Comparison of ENCODE assay signal across 10 mouse cellular contexts in the genomic region with DNA sequence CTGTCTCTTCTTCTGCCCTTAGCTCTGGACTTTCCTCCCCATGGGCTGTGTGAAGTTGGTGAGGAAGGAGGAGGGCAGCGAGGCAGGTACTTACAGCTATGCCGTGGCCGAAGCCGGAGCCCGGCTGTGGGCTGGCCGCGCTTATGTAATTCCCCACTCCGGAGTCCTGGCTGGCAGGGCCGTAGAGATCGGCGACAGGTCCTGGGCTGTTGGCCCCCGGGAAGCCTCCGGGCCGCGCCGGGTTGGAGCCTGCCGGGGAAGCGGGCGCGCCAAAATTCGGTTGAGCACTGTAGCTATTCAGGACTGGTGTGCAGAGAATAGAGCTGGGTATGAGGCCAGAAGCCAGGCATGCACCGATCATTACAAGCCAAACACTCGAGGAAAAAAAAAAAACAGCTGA. TPM values are rescaled to one million over a fixed set of nuclear protein-coding genes. Genes with fewer than 3 reads are reported as not detected.
DNase-seq lines count a peak whose midpoint lies in the region; ATAC-seq lines count a peak whose summit lies in the region.
"Had no signal": no experiment of that assay in that cellular context is flagged by ENCODE, and none has a peak within 500 bp of the region (broad histone marks: within the 10 kb centered on the region; RNA-seq: fewer than 3 reads in every experiment).

No protein-coding gene starts in this region.

- H3K36me3 ChIP-seq in heart, embryonic 12.5 days: peaks cover 30% of the 10 kb centered on the region
- peaks cover 38% of the 10 kb centered on the region for H3K36me3 ChIP-seq in forebrain, embryonic 12.5 days (replicated peaks)

- peak; percentile 86 for DNase-seq in heart, adult 11 months
- DNase-seq in cerebellum, adult 11 months: peak; percentile 62
- DNase-seq in layer of hippocampus, postnatal 10 days (ENCODE audit: low spot score in 2 of 2): peak; percentile 34 to 63
- no peak for DNase-seq in adrenal gland, postnatal 25 days
- DNase-seq in liver: no peak
- DNase-seq in embryo, embryonic 9.5 days (ENCODE audit: extremely low spot score): no peak
- DNase-seq: kidney, adult 8-10 months had no signal

- no peak overlapping the region for H3K4me3 ChIP-seq in heart, embryonic 12.5 days
- H3K4me3 ChIP-seq in forebrain, embryonic 12.5 days (replicated peaks): no peak overlapping the region
- H3K4me3 ChIP-seq: heart, embryonic 13.5 days had no signal

- no peak overlapping the region for H3K9ac ChIP-seq in heart, embryonic 12.5 days
- peak overlapping the region; percentile 33 for H3K9ac ChIP-seq in forebrain, embryonic 12.5 days
- H3K9ac ChIP-seq: heart, embryonic 13.5 days had no signal

- 72% methylated on average over 23 of the region's 23 CpGs for WGBS in heart, embryonic 12.5 days
- WGBS in forebrain, embryonic 12.5 days: 49% methylated on average over 23 of the region's 23 CpGs

- no peak overlapping the region for H3K4me2 ChIP-seq in heart, embryonic 12.5 days
- H3K4me2 ChIP-seq in forebrain, embryonic 12.5 days: 0 out of 2 replicates have a peak overlapping the region, but pooled peaks have one; percentile 13
- H3K4me2 ChIP-seq: heart, embryonic 13.5 days had no signal

- no peak overlapping the region for H3K27ac ChIP-seq in heart, embryonic 12.5 days (ENCODE audit: poor library complexity, severe bottlenecking)
- peak overlapping the region; percentile 70 for H3K27ac ChIP-seq in forebrain, embryonic 12.5 days
- H3K27ac ChIP-seq: heart, embryonic 13.5 days had no signal

- ATAC-seq in heart, embryonic 12.5 days (ENCODE audit: insufficient number of reproducible peaks, low FRiP score): no peak
- 0 out of 2 replicates have a peak, but pooled peaks have one; percentile 33 for ATAC-seq in forebrain, embryonic 12.5 days (ENCODE audit: low FRiP score)

- H3K4me1 ChIP-seq in heart, embryonic 12.5 days (replicated peaks): peaks cover 27% of the 10 kb centered on the region
- peaks cover 54% of the 10 kb centered on the region for H3K4me1 ChIP-seq in forebrain, embryonic 12.5 days

- no peaks in the 10 kb centered on the region for H3K27me3 ChIP-seq in heart, embryonic 12.5 days (replicated peaks)
- peaks cover 3% of the 10 kb centered on the region; the same call in 1 of the 2 replicates for H3K27me3 ChIP-seq in forebrain, embryonic 12.5 days
- H3K27me3 ChIP-seq: heart, embryonic 13.5 days had no signal

- no peaks in the 10 kb centered on the region for H3K9me3 ChIP-seq in heart, embryonic 12.5 days (replicated peaks)
- H3K9me3 ChIP-seq in forebrain, embryonic 12.5 days: no peaks in the 10 kb centered on the region
- H3K9me3 ChIP-seq: heart, embryonic 13.5 days had no signal

RNA-seq across cellular contexts. Expression of gene Ccdc182, which starts 54.8 kb away (rescaled TPM):
- polyA plus RNA-seq in heart, embryonic 12.5 days (2016; fragmentation: Nextera tagmentation; extraction: Ambion mirVana): 0.26 TPM in 1 of 2 replicates, not detected in the other
- polyA plus RNA-seq in forebrain, embryonic 12.5 days (2016; fragmentation: Nextera tagmentation; extraction: Ambion mirVana): 0.38 and 0.42 TPM in 2 replicates
- total RNA-seq in layer of hippocampus, postnatal 10 days (2021): not detected
- not detected in 2 replicates for total RNA-seq in adrenal gland, postnatal 25 days (2021)
- polyA plus RNA-seq: heart, embryonic 13.5 days had no signal

Comparison
In these comparisons a context has a peak if more than half of its experiments do, and no peak if none do; other contexts are left out.
1. DNase-seq: peak in heart, adult 11 months (single experiment), cerebellum, adult 11 months (single experiment) and layer of hippocampus, postnatal 10 days (2 of 2); none in adrenal gland, postnatal 25 days (single experiment), liver (single experiment) and embryo, embryonic 9.5 days (single experiment).